Mouse (Mus musculus) forebrain, embryonic 16.5 days (tissue): ENCODE data around the gene Aar2. TPM values are rescaled to one million over a fixed set of nuclear protein-coding genes. Genes with fewer than 3 reads are reported as not detected.

Experiments used
- ATAC-seq: fragments of 200-750 bp; cut with Nextera tagmentation; 2 replicates; pipeline ENCODE4 v1.8.0; 2017; ENCODE audit warnings: mild to moderate bottlenecking, moderate library complexity
- H3K27ac ChIP-seq: fragments of 300-500 bp; sonication (generic); 2 replicates; pipeline ENCODE4 v1.5.1; 2014; ENCODE audit warnings: low read length, control low read depth
- H3K27me3 ChIP-seq: fragments of 300-500 bp; sonication (generic); replicated peaks from 2 replicates; pipeline ENCODE4 v1.6.1; 2014; ENCODE audit warnings: low read length; ENCODE audit not compliant: control insufficient read depth, insufficient read depth
- H3K36me3 ChIP-seq: fragments of 300-500 bp; sonication (generic); 2 replicates; pipeline ENCODE4 v1.6.1; 2014; ENCODE audit not compliant: control insufficient read depth, insufficient read depth
- H3K4me1 ChIP-seq: fragments of 300-500 bp; sonication (generic); replicated peaks from 2 replicates; pipeline ENCODE4 v1.6.1; 2014; ENCODE audit warnings: low read length; ENCODE audit not compliant: control insufficient read depth, insufficient read depth
- H3K4me2 ChIP-seq: fragments of 300-500 bp; sonication (generic); 2 replicates; pipeline ENCODE4 v1.6.1; 2014; ENCODE audit warnings: mild to moderate bottlenecking, low read length, control low read depth
- H3K4me3 ChIP-seq: fragments of 300-500 bp; sonication (generic); replicated peaks from 2 replicates; pipeline ENCODE4 v1.5.1; 2014; ENCODE audit warnings: mild to moderate bottlenecking, low read length, control low read depth
- H3K9ac ChIP-seq: fragments of 300-500 bp; sonication (generic); replicated peaks from 2 replicates; pipeline ENCODE4 v1.6.1; 2014; ENCODE audit warnings: low read depth, low read length, control low read depth
- H3K9me3 ChIP-seq: fragments of 300-500 bp; sonication (generic); 2 replicates; pipeline ENCODE4 v1.6.1; 2016; ENCODE audit warnings: low read length; ENCODE audit not compliant: control insufficient read depth
- WGBS: fragments of 180-500 bp; shearing (Covaris S2); extraction: QIAGEN DNeasy Blood & Tissue Kit; methylation state at CpG from one replicate; pipeline ENCODE4 v1.1.7; 2014; 5-methylcytosine and 5-hydroxymethylcytosine counted together
- polyA plus RNA-seq: library from polyadenylated mRNA; unstranded; fragments of >200 nt; fragmentation: Nextera tagmentation; extraction: Ambion mirVana; gene quantifications from 2 replicates; pipeline ENCODE4 v1.2.1, GENCODE M21; 2015

Aar2 gene
- polyA plus RNA-seq, 1 experiment from 2014 or later: 45.9 TPM

GRCm38 (mm10) chr2:156552421-156552820 lies 5.0 kb downstream of the Aar2 start:
- Histone ChIP-seq H3K36me3 (peaks cover 28% of the 10 kb centered on the region), H3K27ac (no peak overlapping the region), H3K9ac (no peak overlapping the region), H3K4me1 (peaks cover 8% of the 10 kb centered on the region), H3K27me3 (no peaks in the 10 kb centered on the region), H3K4me3 (no peak overlapping the region), H3K4me2 (no peak overlapping the region), H3K9me3 (no peaks in the 10 kb centered on the region)
- no peak for ATAC-seq
- WGBS: 86% methylated on average over 4 of the region's 4 CpGs

GRCm38 (mm10) chr2:156561808-156562207 lies 14.4 kb downstream of the Aar2 start:
- Histone ChIP-seq H3K36me3 (peaks cover 6% of the 10 kb centered on the region), H3K4me2 (no peak overlapping the region), H3K27ac (no peak overlapping the region), H3K9me3 (no peaks in the 10 kb centered on the region), H3K9ac (no peak overlapping the region), H3K27me3 (no peaks in the 10 kb centered on the region), H3K4me1 (no peaks in the 10 kb centered on the region), H3K4me3 (no peak overlapping the region)
- 92% methylated on average over 2 of the region's 2 CpGs for WGBS
- ATAC-seq: no peak

GRCm38 (mm10) chr2:156563557-156563956 lies 16.2 kb downstream of the Aar2 start:
- H3K4me2 ChIP-seq: no peak overlapping the region
- no peak for ATAC-seq
- peaks cover 13% of the 10 kb centered on the region for H3K36me3 ChIP-seq
- H3K9ac ChIP-seq: no peak overlapping the region
- 69% methylated on average over 5 of the region's 5 CpGs for WGBS
- no peaks in the 10 kb centered on the region for H3K9me3 ChIP-seq
- H3K27me3 ChIP-seq: no peaks in the 10 kb centered on the region
- H3K27ac ChIP-seq: no peak overlapping the region
- H3K4me1 ChIP-seq: no peaks in the 10 kb centered on the region
- no peak overlapping the region for H3K4me3 ChIP-seq

- H3K36me3 ChIP-seq: peaks cover 14% of the 10 kb centered on the region
Measured at GRCm38 (mm10) chr2:156566512-156566911, 19.1 kb downstream of the Aar2 start.

GRCm38 (mm10) chr2:156568647-156569046 lies 21.3 kb downstream of the Aar2 start:
- Histone ChIP-seq H3K27ac (no peak overlapping the region), H3K27me3 (no peaks in the 10 kb centered on the region), H3K4me1 (no peaks in the 10 kb centered on the region), H3K4me3 (no peak overlapping the region), H3K36me3 (peaks cover 14% of the 10 kb centered on the region), H3K9ac (no peak overlapping the region), H3K9me3 (no peaks in the 10 kb centered on the region), H3K4me2 (no peak overlapping the region)
- 90% methylated on average over 7 of the region's 7 CpGs for WGBS
- no peak for ATAC-seq

More at GRCm38 (mm10) chr2:156566512-156566911, 19.1 kb downstream of the Aar2 start:
- H3K27me3 ChIP-seq: no peaks in the 10 kb centered on the region
- no peak for ATAC-seq
- H3K9me3 ChIP-seq: no peaks in the 10 kb centered on the region
- no peaks in the 10 kb centered on the region for H3K4me1 ChIP-seq
- no peak overlapping the region for H3K27ac ChIP-seq
- H3K4me2 ChIP-seq: no peak overlapping the region
- H3K9ac ChIP-seq: no peak overlapping the region
- no peak overlapping the region for H3K4me3 ChIP-seq
- WGBS: 66% methylated on average over 2 of the region's 2 CpGs

GRCm38 (mm10) chr2:156569261-156569660 lies 21.9 kb downstream of the Aar2 start:
- H3K4me1 ChIP-seq: no peaks in the 10 kb centered on the region
- peaks cover 14% of the 10 kb centered on the region for H3K36me3 ChIP-seq
- H3K27me3 ChIP-seq: no peaks in the 10 kb centered on the region
- 92% methylated on average over 3 of the region's 3 CpGs for WGBS
- H3K9ac ChIP-seq: no peak overlapping the region
- no peak for ATAC-seq
- no peak overlapping the region for H3K27ac ChIP-seq
- no peak overlapping the region for H3K4me2 ChIP-seq
- H3K9me3 ChIP-seq: no peaks in the 10 kb centered on the region
- H3K4me3 ChIP-seq: no peak overlapping the region

- Histone ChIP-seq H3K4me1 (no peaks in the 10 kb centered on the region), H3K27ac (no peak overlapping the region), H3K9me3 (no peaks in the 10 kb centered on the region), H3K36me3 (peaks cover 14% of the 10 kb centered on the region), H3K27me3 (no peaks in the 10 kb centered on the region), H3K4me2 (no peak overlapping the region), H3K4me3 (no peak overlapping the region), H3K9ac (no peak overlapping the region)
- ATAC-seq: no peak
- 83% methylated on average over 6 of the region's 6 CpGs for WGBS
Measured at GRCm38 (mm10) chr2:156571521-156571920, 24.1 kb downstream of the Aar2 start.

- Histone ChIP-seq H3K9ac (no peak overlapping the region), H3K36me3 (no peaks in the 10 kb centered on the region), H3K4me3 (no peak overlapping the region), H3K27ac (no peak overlapping the region), H3K4me2 (no peak overlapping the region), H3K9me3 (no peaks in the 10 kb centered on the region), H3K27me3 (no peaks in the 10 kb centered on the region), H3K4me1 (no peaks in the 10 kb centered on the region)
- 83% methylated on average over 7 of the region's 7 CpGs for WGBS
- no peak for ATAC-seq
Measured at GRCm38 (mm10) chr2:156576850-156577587, 29.6 kb downstream of the Aar2 start.

- H3K4me3 ChIP-seq: no peak overlapping the region
- H3K36me3 ChIP-seq: no peaks in the 10 kb centered on the region
- 73% methylated on average over 5 of the region's 5 CpGs for WGBS
- H3K27me3 ChIP-seq: no peaks in the 10 kb centered on the region
- peaks cover 13% of the 10 kb centered on the region for H3K4me1 ChIP-seq
- H3K9me3 ChIP-seq: no peaks in the 10 kb centered on the region
- ATAC-seq: no peak
- H3K27ac ChIP-seq: no peak overlapping the region
- H3K4me2 ChIP-seq: no peak overlapping the region
- no peak overlapping the region for H3K9ac ChIP-seq
Measured at GRCm38 (mm10) chr2:156580507-156580906, 33.1 kb downstream of the Aar2 start.

- H3K4me3 ChIP-seq: no peak overlapping the region
- H3K36me3 ChIP-seq: no peaks in the 10 kb centered on the region
- H3K4me1 ChIP-seq: peaks cover 16% of the 10 kb centered on the region
- no peaks in the 10 kb centered on the region for H3K9me3 ChIP-seq
- H3K27ac ChIP-seq: no peak overlapping the region
- 51% methylated on average over 10 of the region's 10 CpGs for WGBS
- no peak for ATAC-seq
- no peak overlapping the region for H3K4me2 ChIP-seq
- H3K9ac ChIP-seq: no peak overlapping the region
- H3K27me3 ChIP-seq: no peaks in the 10 kb centered on the region
Measured at GRCm38 (mm10) chr2:156581244-156581643, 33.9 kb downstream of the Aar2 start.
